Mouse (Mus musculus) heart, adult 10 weeks (tissue): ENCODE results near the gene Wdr91. TPM values are rescaled to one million over a fixed set of nuclear protein-coding genes. Genes with fewer than 3 reads are reported as not detected.

Experiments used
- polyA plus RNA-seq: library from polyadenylated mRNA; stranded (reverse); fragments of 350-450 nt; fragmentation: Illumina TruSeq; extraction: RNeasy Lipid Tissue Mini Kit (QIAGEN cat#74804); gene quantifications from one replicate; pipeline ENCODE4 v1.2.3, GENCODE M21; 2014; ENCODE audit warnings: low read depth, low replicate concordance

Wdr91 gene
- polyA plus RNA-seq: 10.2 TPM

GRCm38 (mm10) chr6:34910371-34911219 lies at the start of gene Wdr91:
Wdr91 (minus strand) TSS chr6:34910876.

GRCm38 (mm10) chr6:34919956-34920355 lies 9.3 kb upstream of the Wdr91 start, which contains the start of gene Stra8:
Stra8 (plus strand) TSS chr6:34920163.

GRCm38 (mm10) chr6:34877509-34878321 lies 33.0 kb downstream of the Wdr91 start, which contains the start of gene Cyren:
Cyren (minus strand) TSS chr6:34878060.

GRCm38 (mm10) chr6:34862791-34863403 lies 47.8 kb downstream of the Wdr91 start, which contains the start of gene Tmem140:
Tmem140 (plus strand) TSS chr6:34863146.

Other genes with a start within 250 kb of the Wdr91 start
- 5.9 TPM for gene Agbl3, start 130.4 kb downstream of the Wdr91 start, polyA plus RNA-seq
- gene Tmem140, start 47.7 kb downstream of the Wdr91 start, polyA plus RNA-seq: 20.3 TPM
- 6.7 TPM for gene Cyren, start 32.8 kb downstream of the Wdr91 start, polyA plus RNA-seq
- not detected for gene Stra8, start 9.3 kb upstream of the Wdr91 start, polyA plus RNA-seq
- gene Slc23a4, start 77.5 kb upstream of the Wdr91 start, polyA plus RNA-seq: 0.58 TPM
- gene Cnot4, start 222.8 kb upstream of the Wdr91 start, polyA plus RNA-seq: 16.2 TPM